Mouse (Mus musculus): ENCODE data around the gene Togaram1. TPM values are rescaled to one million over a fixed set of nuclear protein-coding genes. Genes with fewer than 3 reads are reported as not detected.

Gene Togaram1
- polyA plus RNA-seq (2015; fragmentation: Illumina TruSeq; extraction: RNeasy Lipid Tissue Mini Kit (QIAGEN cat#74804); ENCODE audit: insufficient read depth, low replicate concordance): 32.2 TPM

DNA sequence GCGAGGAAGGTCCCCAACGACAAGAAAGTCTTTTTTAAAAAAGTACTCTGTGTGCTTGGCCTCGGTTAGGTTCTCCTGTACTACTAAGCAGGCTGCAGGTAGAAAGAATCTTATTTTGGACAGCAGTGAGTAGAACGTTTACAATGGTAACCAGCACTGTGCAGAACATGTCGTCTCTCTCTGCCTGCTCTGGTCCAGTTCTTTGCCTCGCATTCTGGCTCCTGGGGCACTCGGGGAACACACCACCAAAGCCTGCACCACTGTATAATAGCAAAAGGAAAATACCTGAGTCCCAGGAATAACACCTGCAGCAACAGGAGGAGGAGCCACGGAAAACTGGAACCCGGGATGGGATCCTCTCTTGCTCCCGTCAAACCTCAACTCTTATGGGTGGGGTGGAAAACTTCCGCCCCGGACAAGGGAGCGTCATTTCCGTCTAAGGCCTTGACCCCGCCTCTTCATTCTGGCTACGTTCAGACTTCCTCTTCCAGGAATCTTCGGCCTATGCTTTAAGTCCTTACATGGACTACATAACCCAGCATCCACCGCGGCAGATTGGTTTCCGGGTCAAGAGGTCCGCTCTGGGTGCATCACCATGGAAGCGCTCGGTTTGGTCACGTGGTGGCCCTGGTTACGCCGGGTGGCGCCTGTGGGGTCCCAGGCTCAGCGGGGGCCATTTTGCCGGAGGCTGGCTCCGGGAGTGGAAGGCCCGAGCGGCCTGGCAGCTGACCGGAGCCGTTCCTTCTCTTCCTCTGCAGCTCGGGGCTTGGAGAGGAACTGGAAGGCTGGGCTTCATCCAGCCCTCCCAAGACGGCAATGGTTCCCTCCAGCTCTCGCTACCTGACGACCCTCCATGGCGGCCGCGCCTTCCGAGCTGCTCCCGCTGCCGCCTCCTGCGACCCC, at the start of gene Togaram1, which contains the start of gene Klhl28:
TSS of gene Togaram1 (plus strand) at position 681 of the 903 bp plus-strand sequence.
TSS of gene Klhl28 (minus strand) at position 411 of the 903 bp plus-strand sequence.

GRCm38 (mm10) chr12:64917578-64918471, 47.8 kb upstream of the Togaram1 start, which contains the start of gene Gm527:
Gm527 (plus strand) TSS chr12:64917906.

GRCm38 (mm10) chr12:65036190-65036870, 70.7 kb downstream of the Togaram1 start, which contains the start of gene Prpf39:
Prpf39 (plus strand) TSS chr12:65036333.

Other genes with a start within 250 kb of the Togaram1 start
- gene Gm527, start 47.9 kb upstream of the Togaram1 start, polyA plus RNA-seq (2015; fragmentation: Illumina TruSeq; extraction: RNeasy Lipid Tissue Mini Kit (QIAGEN cat#74804); ENCODE audit: insufficient read depth, low replicate concordance): 7.8 TPM
- 25.9 TPM for gene Klhl28, start 270 bp upstream of the Togaram1 start, polyA plus RNA-seq (2015; fragmentation: Illumina TruSeq; extraction: RNeasy Lipid Tissue Mini Kit (QIAGEN cat#74804); ENCODE audit: insufficient read depth, low replicate concordance)
- gene Prpf39, start 70.5 kb downstream of the Togaram1 start, polyA plus RNA-seq (2015; fragmentation: Illumina TruSeq; extraction: RNeasy Lipid Tissue Mini Kit (QIAGEN cat#74804); ENCODE audit: insufficient read depth, low replicate concordance): 146 TPM
- gene Fkbp3, start 108.2 kb downstream of the Togaram1 start, polyA plus RNA-seq (2015; fragmentation: Illumina TruSeq; extraction: RNeasy Lipid Tissue Mini Kit (QIAGEN cat#74804); ENCODE audit: insufficient read depth, low replicate concordance): 167 TPM
- 11.5 TPM for gene Fancm, start 109.8 kb downstream of the Togaram1 start, polyA plus RNA-seq (2015; fragmentation: Illumina TruSeq; extraction: RNeasy Lipid Tissue Mini Kit (QIAGEN cat#74804); ENCODE audit: insufficient read depth, low replicate concordance)
- 7.1 TPM for gene Mis18bp1, start 206.8 kb downstream of the Togaram1 start, polyA plus RNA-seq (2015; fragmentation: Illumina TruSeq; extraction: RNeasy Lipid Tissue Mini Kit (QIAGEN cat#74804); ENCODE audit: insufficient read depth, low replicate concordance)

All from spleen, adult 10 weeks (tissue).